Mouse (Mus musculus) megakaryocyte, embryonic 14.5 days (primary cell): ENCODE measurements around the gene Fahd2a. TPM values are rescaled to one million over a fixed set of nuclear protein-coding genes. Genes with fewer than 3 reads are reported as not detected.

Source experiments
- H3K27me3 ChIP-seq: replicated peaks from 2 replicates; pipeline ENCODE3; 2012; ENCODE audit warnings: inconsistent platforms
- H3K36me3 ChIP-seq: replicated peaks from 2 replicates; pipeline ENCODE3; 2012; ENCODE audit warnings: low read length, inconsistent platforms, mixed read lengths
- H3K4me1 ChIP-seq: 2 replicates; pipeline ENCODE4 v1.6.1; 2012; ENCODE audit warnings: inconsistent platforms
- H3K4me3 ChIP-seq: replicated peaks from 2 replicates; pipeline ENCODE3; 2012; ENCODE audit warnings: moderate library complexity, mild to moderate bottlenecking, inconsistent platforms
- H3K9me3 ChIP-seq: 2 replicates; pipeline ENCODE4 v1.6.1; 2012; ENCODE audit warnings: inconsistent platforms
- FLI1 ChIP-seq: IDR thresholded peaks from 2 replicates; pipeline ENCODE4 v1.6.1; 2012; ENCODE audit warnings: low read length, inconsistent platforms, mixed read lengths
- GATA1 ChIP-seq: IDR thresholded peaks from 3 replicates; pipeline ENCODE4 v1.6.1; 2012; ENCODE audit warnings: mixed read lengths, low read length, inconsistent platforms, borderline replicate concordance
- polyA plus RNA-seq: library from polyadenylated mRNA; stranded (reverse); fragments of >175 nt; gene quantifications from 2 replicates; pipeline ENCODE4 v1.2.3, GENCODE M21; 2012; ENCODE audit warnings: low replicate concordance; ENCODE audit not compliant: insufficient read depth

Gene Fahd2a
- polyA plus RNA-seq, 1 experiment, result 15.2 TPM

GRCm38 (mm10) chr2:127394606-127395161, 49.7 kb downstream of the Fahd2a start:
- peaks cover 59% of the 10 kb centered on the region for H3K27me3 ChIP-seq
- peaks cover 14% of the 10 kb centered on the region for H3K4me1 ChIP-seq
- no peak overlapping the region for H3K4me3 ChIP-seq
- no peaks in the 10 kb centered on the region for H3K36me3 ChIP-seq
- H3K9me3 ChIP-seq, result peaks cover 5% of the 10 kb centered on the region; the same call in 1 of the 2 replicates
- TF ChIP-seq FLI1, result no peak
- TF ChIP-seq GATA1, result no peak

GRCm38 (mm10) chr2:127391323-127391722, 53.0 kb downstream of the Fahd2a start:
- peaks cover 69% of the 10 kb centered on the region for H3K27me3 ChIP-seq
- H3K4me1 ChIP-seq, result peaks cover 7% of the 10 kb centered on the region
- no peak for TF ChIP-seq FLI1
- no peak for TF ChIP-seq GATA1
- H3K4me3 ChIP-seq, result no peak overlapping the region
- H3K9me3 ChIP-seq, result no peaks in the 10 kb centered on the region
- H3K36me3 ChIP-seq, result no peaks in the 10 kb centered on the region

- H3K27me3 ChIP-seq, result peaks cover 68% of the 10 kb centered on the region
- no peaks in the 10 kb centered on the region for H3K9me3 ChIP-seq
- H3K4me1 ChIP-seq, result peaks cover 5% of the 10 kb centered on the region
- no peak overlapping the region for H3K4me3 ChIP-seq
- TF ChIP-seq FLI1, result no peak
- TF ChIP-seq GATA1, result no peak
- H3K36me3 ChIP-seq, result no peaks in the 10 kb centered on the region
Observed at GRCm38 (mm10) chr2:127390846-127391245, 53.5 kb downstream of the Fahd2a start.

GRCm38 (mm10) chr2:127390352-127390751, 54.0 kb downstream of the Fahd2a start:
- Histone ChIP-seq H3K27me3 (peaks cover 67% of the 10 kb centered on the region), H3K36me3 (no peaks in the 10 kb centered on the region), H3K4me1 (no peaks in the 10 kb centered on the region), H3K4me3 (no peak overlapping the region), H3K9me3 (no peaks in the 10 kb centered on the region)
- no peak for TF ChIP-seq FLI1
- TF ChIP-seq GATA1, result no peak

GRCm38 (mm10) chr2:127387521-127387920, 56.8 kb downstream of the Fahd2a start:
- Histone ChIP-seq H3K4me3 (no peak overlapping the region), H3K36me3 (no peaks in the 10 kb centered on the region), H3K4me1 (no peaks in the 10 kb centered on the region), H3K27me3 (peaks cover 56% of the 10 kb centered on the region), H3K9me3 (no peaks in the 10 kb centered on the region)
- TF ChIP-seq GATA1 (no peak), FLI1 (no peak)

Other genes starting within 250 kb of the Fahd2a start
- gene 1810024B03Rik, start 236.3 kb downstream of the Fahd2a start, polyA plus RNA-seq, result 0.11 TPM in 1 of 2 replicates, not detected in the other
- 0.64 and 3.3 TPM in 2 replicates for gene Snrnp200, start 236.2 kb downstream of the Fahd2a start, polyA plus RNA-seq
- gene Ciao1, start 196.7 kb downstream of the Fahd2a start, polyA plus RNA-seq, result 12.4 TPM in 1 of 2 replicates, not detected in the other
- gene Tmem127, start 196.7 kb downstream of the Fahd2a start, polyA plus RNA-seq, result 11.3 and 45.4 TPM in 2 replicates
- gene Stard7, start 174.3 kb downstream of the Fahd2a start, polyA plus RNA-seq, result 8.9 and 9.8 TPM in 2 replicates
- 3.9 and 14.6 TPM in 2 replicates for gene Dusp2, start 108.4 kb downstream of the Fahd2a start, polyA plus RNA-seq
- gene Astl, start 105.9 kb downstream of the Fahd2a start, polyA plus RNA-seq, result not detected in 2 replicates
- not detected in 2 replicates for gene Adra2b, start 81.4 kb downstream of the Fahd2a start, polyA plus RNA-seq
- gene Gpat2, start 19.4 kb downstream of the Fahd2a start, polyA plus RNA-seq, result not detected in 2 replicates
- gene Kcnip3, start 77.5 kb upstream of the Fahd2a start, polyA plus RNA-seq, result 0.16 TPM in 1 of 2 replicates, not detected in the other
- not detected in 2 replicates for gene Prom2, start 96.9 kb upstream of the Fahd2a start, polyA plus RNA-seq
- gene Zfp661, start 142.5 kb upstream of the Fahd2a start, polyA plus RNA-seq, result not detected in 2 replicates
- 49.2 and 113 TPM in 2 replicates for gene Mrps5, start 142.7 kb upstream of the Fahd2a start, polyA plus RNA-seq
- not detected in 2 replicates for gene Mal, start 212.1 kb upstream of the Fahd2a start, polyA plus RNA-seq